Mouse (Mus musculus) liver, embryonic 14.5 days (tissue): ENCODE data around the gene Thegl.

Experiments used
- CTCF ChIP-seq: IDR thresholded peaks from 2 replicates; pipeline ENCODE4 v1.5.1; 2016; ENCODE audit warnings: antibody characterized with exemption, low read depth, control low read depth
- EP300 ChIP-seq: IDR thresholded peaks from 2 replicates; pipeline ENCODE4 v1.6.1; 2016; ENCODE audit warnings: antibody characterized with exemption, low read depth

GRCm38 (mm10) chr5:76973488-76973887 is 42.3 kb upstream of the Thegl start:
- TF ChIP-seq CTCF, result no peak
- TF ChIP-seq EP300, result no peak
